Mouse (Mus musculus) ES-Bruce4 (cell line): ENCODE measurements around the gene Troap.

Experiments used
- CTCF ChIP-seq: IDR thresholded peaks from one replicate; pipeline ENCODE4 v1.8.1; 2011; ENCODE audit warnings: low read depth, low read length
- POLR2A ChIP-seq: IDR thresholded peaks from one replicate; pipeline ENCODE4 v1.8.1; 2011; ENCODE audit warnings: low read length; ENCODE audit not compliant: insufficient read depth

DNA sequence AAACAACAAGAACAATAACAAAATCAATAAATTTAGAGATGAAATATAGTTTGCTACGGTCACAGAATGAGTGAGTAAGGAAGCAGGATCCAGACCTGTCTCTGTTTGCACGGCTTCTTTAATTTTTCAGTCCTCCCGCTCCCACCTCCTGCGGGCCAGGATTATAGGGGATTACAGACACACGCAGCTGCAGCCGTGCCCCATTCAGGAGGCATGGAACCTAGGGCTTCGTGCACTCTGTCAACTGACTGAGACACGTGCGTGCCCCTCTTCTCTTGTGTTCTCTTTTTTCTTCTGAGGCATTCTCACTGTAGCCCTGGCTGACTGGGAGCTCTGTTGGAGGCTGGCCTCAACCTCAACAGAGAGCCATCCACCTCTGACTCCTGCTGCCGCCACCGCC lies 55.1 kb downstream of the Troap start:
- no peak for TF ChIP-seq POLR2A
- no peak for TF ChIP-seq CTCF
